Mouse (Mus musculus): ENCODE measurements around the gene Nub1. TPM values are rescaled to one million over a fixed set of nuclear protein-coding genes. Genes with fewer than 3 reads are reported as not detected.
"Not testable (repeated sequence)": the region's sequence is repeated elsewhere in the genome, so short reads cannot be mapped to it uniquely, and the experiment has no call there.

The Nub1 gene
- total RNA-seq (2015) (21.6 and 26.5 TPM in 2 replicates), total RNA-seq (2017) (33.2 and 40.2 TPM in 2 replicates)

GRCm38 (mm10) chr5:24685366-24686093, at the start of gene Nub1:
Nub1 (plus strand) TSS chr5:24685532.
- peak; percentile 87 for ATAC-seq (replicated peaks; ENCODE audit: poor library complexity)

DNA sequence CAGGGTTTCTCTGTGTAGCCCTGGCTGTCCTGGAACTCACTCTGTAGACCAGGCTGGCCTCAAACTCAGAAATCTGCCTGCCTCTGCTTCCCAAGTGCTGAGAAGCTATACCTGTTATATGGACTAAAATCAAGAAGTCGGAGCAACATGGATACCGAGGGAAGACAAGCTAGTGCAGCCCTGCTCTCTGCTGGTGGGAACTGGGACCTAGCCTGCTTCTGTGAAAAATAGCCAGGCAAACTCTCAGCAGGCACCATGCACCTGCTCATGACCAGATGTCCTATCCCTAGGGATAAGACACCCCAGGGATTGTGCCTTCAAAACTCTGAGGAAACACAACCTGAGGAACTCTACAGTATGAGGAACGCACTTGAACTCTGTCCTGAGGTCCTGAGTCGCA, 48.3 kb upstream of the Nub1 start:
- ATAC-seq (replicated peaks; ENCODE audit: poor library complexity): no peak

GRCm38 (mm10) chr5:24638131-24638530, 47.2 kb upstream of the Nub1 start:
- ATAC-seq (replicated peaks; ENCODE audit: poor library complexity): no peak

GRCm38 (mm10) chr5:24639081-24639480, 46.3 kb upstream of the Nub1 start:
- ATAC-seq (replicated peaks; ENCODE audit: poor library complexity): no peak

DNA sequence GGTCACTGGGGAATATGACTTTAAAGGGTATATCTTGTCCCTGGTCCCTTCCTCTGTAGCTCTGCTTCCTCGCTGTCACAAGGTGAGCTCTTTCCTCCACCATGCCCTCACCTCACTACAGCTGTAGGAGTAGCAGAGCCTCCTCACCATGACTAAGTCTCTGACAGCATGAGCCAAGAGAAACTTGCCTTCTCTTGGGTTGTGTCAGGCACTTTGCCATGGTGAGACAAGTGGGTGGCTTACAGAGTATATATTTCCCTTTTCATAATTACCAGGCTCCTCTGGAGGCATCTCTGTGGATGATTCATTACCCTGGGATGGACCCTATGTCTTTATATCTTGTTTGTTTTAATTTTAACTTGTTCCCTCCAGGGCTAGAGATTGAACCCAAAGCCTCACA, 39.9 kb upstream of the Nub1 start:
- ATAC-seq (replicated peaks; ENCODE audit: poor library complexity): no peak

DNA sequence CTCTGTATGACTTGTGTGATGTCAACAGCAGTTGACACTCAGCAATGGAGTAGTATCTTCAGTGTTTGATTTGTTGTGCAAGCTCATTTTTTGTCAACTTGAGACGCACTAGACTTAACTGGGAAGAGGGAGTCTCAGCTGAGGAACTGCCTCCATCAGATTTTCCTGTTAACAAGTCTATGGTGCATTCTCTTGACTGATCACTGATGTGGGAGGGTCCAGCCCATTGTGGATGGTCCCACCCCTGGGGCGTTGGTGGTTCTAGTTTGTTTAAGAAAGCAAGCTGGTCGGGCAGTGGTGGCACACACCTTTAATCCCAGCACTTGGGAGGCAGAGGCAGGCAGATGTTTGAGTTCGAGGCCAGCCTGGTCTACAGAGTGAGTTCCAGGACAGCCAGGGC, 36.1 kb upstream of the Nub1 start:
- no peak for ATAC-seq (replicated peaks; ENCODE audit: poor library complexity)

- no peak for ATAC-seq (replicated peaks; ENCODE audit: poor library complexity)
Observed at GRCm38 (mm10) chr5:24649701-24650100, 35.6 kb upstream of the Nub1 start.

GRCm38 (mm10) chr5:24651356-24651755, 34.0 kb upstream of the Nub1 start:
- ATAC-seq (replicated peaks; ENCODE audit: poor library complexity): no peak

DNA sequence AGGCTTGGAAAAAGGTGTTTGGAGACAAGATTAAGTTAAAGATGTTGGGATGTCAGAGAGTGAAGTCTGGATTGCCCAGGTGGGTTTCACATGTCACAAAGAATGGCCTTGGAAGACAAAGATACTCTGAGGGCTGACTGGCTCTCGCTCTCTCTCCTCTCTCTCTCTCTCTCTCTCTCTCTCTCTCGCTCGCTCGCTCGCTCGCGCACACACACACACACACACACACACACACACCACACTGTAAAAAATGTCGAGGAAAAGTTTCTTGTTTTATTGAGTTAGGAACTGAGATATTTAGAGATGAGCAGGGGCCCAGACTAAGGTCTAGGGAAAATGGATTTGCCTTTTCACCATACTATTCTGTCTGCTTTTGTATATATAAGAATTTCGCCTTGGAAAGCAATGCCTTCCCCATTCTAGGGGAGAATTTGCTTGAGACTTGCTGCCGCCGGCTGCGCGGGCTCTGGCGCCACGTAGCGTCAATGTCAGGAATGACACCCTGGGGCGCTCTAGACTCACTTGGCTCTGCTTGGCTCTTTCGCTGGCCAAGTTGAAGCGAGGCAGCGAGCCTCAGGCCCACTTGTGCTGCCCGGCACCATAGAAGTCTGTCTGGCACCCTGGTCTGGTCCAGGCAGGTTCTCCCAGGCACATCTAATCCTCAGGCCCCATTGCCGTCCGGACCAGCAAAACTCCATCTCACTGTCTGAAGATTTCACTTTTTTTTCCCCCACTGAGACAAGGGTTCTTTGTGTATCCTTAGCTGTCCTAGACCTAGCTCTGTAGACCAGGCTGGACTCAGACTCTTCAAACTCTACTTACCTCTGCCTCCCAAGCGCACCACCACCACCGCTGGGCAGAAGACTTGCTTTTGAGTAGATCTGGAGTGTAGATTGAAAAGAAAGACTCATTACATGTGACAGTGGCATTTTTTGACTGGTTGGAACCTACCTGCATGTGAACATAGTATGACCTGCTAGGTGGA, 33.3 kb upstream of the Nub1 start:
- peak; percentile 98 for ATAC-seq (replicated peaks; ENCODE audit: poor library complexity)

DNA sequence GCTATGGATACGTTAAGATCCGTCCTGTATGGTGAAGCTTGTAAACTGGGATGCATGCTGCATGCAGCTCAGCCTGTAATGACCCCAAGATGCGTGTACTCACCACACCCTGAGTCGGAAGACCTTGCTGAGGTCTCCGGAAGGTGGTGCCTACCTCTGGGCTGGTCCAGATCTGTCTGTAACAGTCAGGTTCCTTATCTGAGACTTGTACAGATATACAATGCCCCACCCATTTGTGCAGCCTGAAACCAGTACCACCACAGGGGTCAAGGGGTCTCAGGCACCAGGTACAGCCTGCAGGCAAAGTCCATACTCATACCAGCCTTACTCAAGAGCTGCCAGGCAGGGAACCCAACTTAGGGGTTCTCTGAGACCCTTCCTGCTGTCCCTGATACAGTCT, 32.6 kb upstream of the Nub1 start:
- ATAC-seq (replicated peaks; ENCODE audit: poor library complexity): no peak

GRCm38 (mm10) chr5:24654491-24654890, 30.8 kb upstream of the Nub1 start:
- ATAC-seq (replicated peaks; ENCODE audit: poor library complexity): no peak

DNA sequence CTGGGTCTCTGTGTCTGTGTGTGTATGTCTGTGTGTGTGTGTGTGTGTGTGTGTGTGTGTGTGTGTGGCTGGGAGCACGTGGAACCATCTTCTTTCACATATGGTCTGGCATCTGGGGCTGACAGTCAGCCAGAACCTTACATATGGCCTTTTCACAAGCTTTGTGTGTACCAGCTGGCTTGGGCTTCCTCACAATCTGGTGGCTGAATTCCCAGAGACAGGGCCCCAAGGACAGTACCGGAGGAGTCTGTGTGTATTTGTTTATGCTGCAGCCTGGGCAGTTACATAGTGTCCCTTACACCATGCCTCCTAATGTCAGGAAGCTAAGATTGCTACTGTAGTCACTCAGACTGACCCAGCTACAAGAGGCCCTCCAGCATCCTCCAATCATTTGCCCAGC, 28.2 kb upstream of the Nub1 start:
- ATAC-seq (replicated peaks; ENCODE audit: poor library complexity): no peak

- peak; percentile 46; the same call in 1 of the 2 replicates for ATAC-seq (replicated peaks; ENCODE audit: poor library complexity)
Observed at GRCm38 (mm10) chr5:24659708-24660423, 25.5 kb upstream of the Nub1 start.

DNA sequence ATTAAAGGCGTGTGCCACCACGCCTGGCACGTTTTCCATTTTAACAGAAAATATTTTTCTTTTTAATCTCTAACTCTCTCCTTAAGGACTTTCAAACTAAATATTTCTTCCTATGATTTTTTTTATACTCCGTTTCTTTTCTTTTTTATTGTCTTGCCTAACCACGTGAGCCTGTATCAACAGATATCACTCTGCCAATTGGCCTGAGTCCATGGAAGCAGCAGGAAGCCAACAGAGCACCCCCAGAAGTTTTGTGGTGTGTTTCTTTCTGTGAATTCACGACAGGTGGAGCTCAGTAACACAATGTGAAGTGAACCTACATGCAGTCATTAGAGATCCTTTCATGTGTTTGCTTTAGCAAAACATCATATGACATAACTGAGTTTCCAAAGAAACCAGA, 23.9 kb upstream of the Nub1 start:
- ATAC-seq (replicated peaks; ENCODE audit: poor library complexity): 0 out of 2 replicates have a peak, but pooled peaks have one; percentile 34

DNA sequence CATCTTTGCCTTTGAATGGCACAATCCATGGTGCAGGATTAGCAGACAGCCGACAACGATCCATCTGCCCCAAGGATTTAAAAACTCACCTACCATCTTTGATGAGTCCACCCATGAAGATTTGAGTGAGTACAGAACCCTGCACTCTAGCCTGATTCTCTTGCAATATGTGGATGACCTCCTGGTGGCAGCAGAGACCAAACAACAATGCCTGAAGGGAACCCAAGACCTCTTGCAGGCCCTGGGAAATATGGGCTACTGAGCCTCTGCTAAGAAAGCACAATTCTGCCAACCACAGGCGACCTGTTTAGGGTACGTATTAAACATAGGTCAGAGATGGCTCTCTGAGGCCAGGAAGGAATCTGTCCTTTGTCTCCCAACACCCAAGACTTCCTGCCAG, 11.1 kb upstream of the Nub1 start:
- ATAC-seq (replicated peaks; ENCODE audit: poor library complexity): peak; percentile 99

- no peak for ATAC-seq (replicated peaks; ENCODE audit: poor library complexity)
Observed at GRCm38 (mm10) chr5:24681436-24681835, 3.9 kb upstream of the Nub1 start.

DNA sequence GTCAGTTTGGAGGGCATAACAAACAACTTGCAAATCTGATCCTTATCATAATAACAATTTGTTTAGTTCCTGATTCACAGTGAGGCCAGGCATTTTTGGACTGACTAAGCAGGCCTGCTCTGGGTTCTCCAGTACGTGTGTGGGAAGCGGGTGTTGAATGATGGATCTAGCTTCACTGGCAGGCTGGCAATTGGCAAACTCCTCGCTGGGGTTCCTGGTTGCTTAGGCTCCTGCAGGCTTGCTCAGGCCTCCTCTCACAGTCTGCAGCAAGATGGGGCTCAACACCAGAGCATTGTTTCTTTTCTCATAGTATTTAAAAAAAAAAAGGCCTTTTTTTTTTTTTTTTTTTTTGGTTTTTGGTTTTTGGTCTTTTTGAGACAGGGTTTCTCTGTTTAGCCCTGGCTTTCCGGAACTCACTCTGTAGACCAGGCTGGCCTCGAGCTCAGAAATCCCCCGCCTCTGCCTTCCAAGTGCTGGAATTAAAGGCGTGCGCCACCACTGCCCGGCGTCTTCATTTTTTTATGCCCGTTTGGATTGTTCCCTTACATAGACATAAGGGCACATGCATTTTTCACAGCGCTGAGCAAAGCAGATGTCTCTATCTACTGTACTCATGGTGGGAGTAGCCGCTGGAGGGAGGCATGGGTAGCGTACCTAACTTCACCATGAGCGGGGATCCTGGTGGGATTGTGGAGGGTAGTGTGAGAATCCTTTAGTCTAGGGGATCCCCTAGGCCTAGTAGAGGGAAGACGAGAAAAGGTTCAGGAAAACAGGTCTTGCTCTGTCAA, 560 bp upstream of the Nub1 start:
- ATAC-seq (replicated peaks; ENCODE audit: poor library complexity): peak; percentile 9

DNA sequence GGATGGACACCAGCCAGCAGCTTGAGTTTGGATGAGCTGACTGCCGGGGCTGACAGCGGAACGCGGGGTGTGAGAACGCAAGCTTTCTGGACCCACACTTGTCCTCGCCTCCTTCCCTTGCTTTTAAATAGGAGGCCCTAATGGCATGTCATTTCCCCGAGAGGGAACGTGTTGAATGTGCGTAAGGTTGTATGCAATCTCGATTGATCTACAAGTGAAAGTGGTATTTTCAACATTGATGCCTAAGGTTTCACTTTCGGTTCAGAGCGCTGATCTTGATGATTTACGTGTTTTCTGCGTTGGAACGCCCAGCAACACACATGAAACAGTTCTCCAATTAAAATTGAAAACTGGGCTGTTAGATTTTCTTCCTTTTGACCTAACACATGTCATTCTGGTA, 844 bp downstream of the Nub1 start:
- 0 out of 2 replicates have a peak, but pooled peaks have one; percentile 10 for ATAC-seq (replicated peaks; ENCODE audit: poor library complexity)

DNA sequence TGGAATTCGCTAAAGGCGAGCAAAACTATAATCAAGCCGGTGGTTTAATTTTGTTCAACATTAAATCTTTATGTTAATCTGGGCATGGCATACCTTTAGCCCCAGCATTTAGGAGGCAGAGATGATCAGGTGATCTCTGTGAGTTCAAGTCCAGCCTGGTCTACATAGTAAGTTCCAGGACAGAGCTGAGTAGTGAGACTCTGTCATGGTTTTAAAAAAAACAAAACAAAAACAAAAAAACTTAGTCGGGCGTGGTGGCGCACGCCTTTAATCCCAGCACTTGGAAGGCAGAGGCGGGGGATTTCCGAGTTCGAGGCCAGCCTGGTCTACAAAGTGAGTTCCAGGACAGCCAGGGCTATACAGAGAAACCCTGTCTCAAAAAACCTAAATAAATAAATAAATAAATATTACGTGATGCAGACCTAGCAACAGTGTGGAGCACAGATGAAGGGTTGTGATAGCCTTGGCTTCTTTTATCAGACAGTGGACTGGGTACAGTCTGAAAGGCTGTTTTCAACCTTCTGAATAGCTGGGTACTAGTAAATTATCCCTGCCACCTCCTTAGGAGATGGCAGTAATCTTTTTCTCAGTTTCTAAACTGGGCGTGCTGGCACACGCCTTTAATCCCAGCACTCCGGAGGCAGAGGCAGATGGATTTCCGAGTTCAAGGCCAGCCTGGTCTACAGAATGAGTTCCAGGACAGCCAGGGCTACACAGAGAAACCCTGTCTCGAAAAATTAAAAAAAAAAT, 1.5 kb downstream of the Nub1 start:
- not testable (repeated sequence) for ATAC-seq (replicated peaks; ENCODE audit: poor library complexity)

GRCm38 (mm10) chr5:24687696-24688095, 2.4 kb downstream of the Nub1 start:
- ATAC-seq (replicated peaks; ENCODE audit: poor library complexity): peak; percentile 61
